Mouse (Mus musculus): ENCODE data around the gene Sh3rf1.

DNA sequence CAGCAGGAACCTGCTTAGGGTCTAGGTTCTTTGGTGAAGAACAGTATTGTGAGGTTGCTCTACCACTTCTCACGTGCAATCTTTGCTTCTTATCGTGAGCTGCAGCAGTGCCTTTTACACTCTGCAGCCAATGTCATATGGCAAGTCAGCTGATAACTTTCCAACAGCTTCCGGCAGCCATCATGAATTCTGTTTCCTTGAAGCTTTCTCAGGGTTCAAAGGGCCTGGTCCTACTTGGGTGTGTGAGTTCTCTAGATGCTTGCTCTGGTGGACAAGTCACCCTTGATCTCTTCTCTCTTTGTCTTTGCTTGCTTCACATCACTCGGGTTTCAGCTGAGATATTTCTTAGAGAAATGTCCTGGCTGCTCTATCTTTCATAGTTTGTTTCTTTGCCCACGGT is 211.8 kb downstream of the Sh3rf1 start:
- TF ChIP-seq CTCF (IDR thresholded peaks at IDR 0.05; ENCODE audit: control insufficient read depth, insufficient read depth, insufficient read length) (no peak), MYOD1 (IDR thresholded peaks at IDR 0.05; ENCODE audit: control insufficient read depth, insufficient read length, low read depth) (no peak), USF1 (IDR thresholded peaks at IDR 0.05; ENCODE audit: low read depth) (no peak), FOSL1 (IDR thresholded peaks at IDR 0.05; ENCODE audit: insufficient read depth, low read length, poor library complexity, severe bottlenecking) (no peak), MYOG (IDR thresholded peaks at IDR 0.05; ENCODE audit: control insufficient read depth, extremely low read depth, insufficient read length) (no peak), MAX (IDR thresholded peaks at IDR 0.05) (no peak), CEBPB (IDR thresholded peaks at IDR 0.05; ENCODE audit: low read depth) (no peak)

All from C2C12 (cell line).